Mouse (Mus musculus) forebrain, embryonic 15.5 days (tissue): ENCODE results near the gene Wdr5. TPM values are rescaled to one million over a fixed set of nuclear protein-coding genes. Genes with fewer than 3 reads are reported as not detected.

Experiments
- ATAC-seq: fragments of 200-750 bp; cut with Nextera tagmentation; replicated peaks from 2 replicates; pipeline ENCODE4 v1.8.0; 2017; ENCODE audit warnings: mild to moderate bottlenecking, moderate TSS enrichment, moderate library complexity
- H3K27ac ChIP-seq: fragments of 300-500 bp; sonication (generic); replicated peaks from 2 replicates; pipeline ENCODE4 v1.5.1; 2015; ENCODE audit warnings: mild to moderate bottlenecking, inconsistent platforms
- H3K27me3 ChIP-seq: fragments of 300-500 bp; sonication (generic); 2 replicates; pipeline ENCODE4 v1.6.1; 2015; ENCODE audit warnings: inconsistent platforms
- H3K36me3 ChIP-seq: fragments of 300-500 bp; sonication (generic); 2 replicates; pipeline ENCODE4 v1.6.1; 2015; ENCODE audit warnings: mild to moderate bottlenecking, inconsistent platforms
- H3K4me1 ChIP-seq: fragments of 300-500 bp; sonication (generic); 2 replicates; pipeline ENCODE4 v1.6.1; 2015; ENCODE audit warnings: inconsistent platforms
- H3K4me2 ChIP-seq: fragments of 300-500 bp; sonication (generic); replicated peaks from 2 replicates; pipeline ENCODE4 v1.6.1; 2015; ENCODE audit warnings: mild to moderate bottlenecking, inconsistent platforms
- H3K4me3 ChIP-seq: fragments of 300-500 bp; sonication (generic); 2 replicates; pipeline ENCODE4 v1.5.1; 2015; ENCODE audit warnings: mild to moderate bottlenecking, inconsistent platforms
- H3K9ac ChIP-seq: fragments of 300-500 bp; sonication (generic); replicated peaks from 2 replicates; pipeline ENCODE4 v1.6.1; 2015; ENCODE audit warnings: mild to moderate bottlenecking, inconsistent platforms
- H3K9me3 ChIP-seq: fragments of 300-500 bp; sonication (generic); 2 replicates; pipeline ENCODE4 v1.6.1; 2016; ENCODE audit warnings: inconsistent platforms
- WGBS: fragments of 180-500 bp; shearing (Covaris S2); methylation state at CpG from one replicate; pipeline ENCODE4 v1.1.7; 2015; ENCODE audit warnings: mixed read lengths; 5-methylcytosine and 5-hydroxymethylcytosine counted together
- polyA plus RNA-seq: library from polyadenylated mRNA; unstranded; fragments of >200 nt; fragmentation: Nextera tagmentation; extraction: Ambion mirVana; gene quantifications from 2 replicates; pipeline ENCODE4 v1.2.1, GENCODE M21; 2015

Wdr5 gene
- polyA plus RNA-seq, 1 experiment from 2014 or later, result 50.5 TPM

GRCm38 (mm10) chr2:27584546-27584945 is 69.6 kb downstream of the Wdr5 start:
- no peaks in the 10 kb centered on the region for H3K9me3 ChIP-seq
- no peak for ATAC-seq
- H3K9ac ChIP-seq, result no peak overlapping the region
- no peaks in the 10 kb centered on the region for H3K4me1 ChIP-seq
- no peaks in the 10 kb centered on the region for H3K36me3 ChIP-seq
- 0 out of 2 replicates have a peak, but pooled peaks cover 4% of the 10 kb centered on the region for H3K27me3 ChIP-seq
- WGBS, result 92% methylated on average over 13 of the region's 13 CpGs
- no peak overlapping the region for H3K4me3 ChIP-seq
- no peak overlapping the region for H3K27ac ChIP-seq
- H3K4me2 ChIP-seq, result no peak overlapping the region

Other genes starting within 250 kb of the Wdr5 start
- gene Vav2, start 88.1 kb upstream of the Wdr5 start, polyA plus RNA-seq, result 12.6 and 13.9 TPM in 2 replicates
- gene Brd3os, start 72.8 kb upstream of the Wdr5 start, polyA plus RNA-seq, result 30.6 and 31.5 TPM in 2 replicates
- gene Brd3, start 7.5 kb upstream of the Wdr5 start, polyA plus RNA-seq, result 142 and 149 TPM in 2 replicates
- 3.2 TPM in 2 replicates for gene Rxra, start 161.3 kb downstream of the Wdr5 start, polyA plus RNA-seq